Mouse (Mus musculus) liver, embryonic 11.5 days (tissue): Measurements from ENCODE around the gene Rala. TPM values are rescaled to one million over a fixed set of nuclear protein-coding genes. Genes with fewer than 3 reads are reported as not detected.
A peak's percentile ranks its signal among the peaks of the same experiment; 100 is the strongest.
"Not testable (repeated sequence)": the region's sequence is repeated elsewhere in the genome, so short reads cannot be mapped to it uniquely, and the experiment has no call there.

ENCODE experiments used
- ATAC-seq: fragments of 200-750 bp; cut with Nextera tagmentation; replicated peaks from 2 replicates; pipeline ENCODE4 v1.8.0; 2017; ENCODE audit warnings: moderate number of reproducible peaks, mild to moderate bottlenecking, moderate TSS enrichment, moderate library complexity; ENCODE audit not compliant: low FRiP score
- DNase-seq: peaks from one replicate; pipeline ENCODE4 v3.0.0-alpha.2; 2017; ENCODE audit warnings: low spot score
- H3K27ac ChIP-seq: fragments of 300-500 bp; sonication (generic); 2 replicates; pipeline ENCODE4 v1.5.1; 2014; ENCODE audit warnings: mild to moderate bottlenecking, low read depth, low read length, control low read depth
- H3K27me3 ChIP-seq: fragments of 300-500 bp; sonication (generic); replicated peaks from 2 replicates; pipeline ENCODE4 v1.6.1; 2014; ENCODE audit warnings: low read length, mixed read lengths; ENCODE audit not compliant: control insufficient read depth, insufficient read depth
- H3K36me3 ChIP-seq: fragments of 300-500 bp; sonication (generic); 2 replicates; pipeline ENCODE4 v1.6.1; 2014; ENCODE audit warnings: mild to moderate bottlenecking, low read length, moderate library complexity, mixed read lengths; ENCODE audit not compliant: control insufficient read depth, insufficient read depth
- H3K4me1 ChIP-seq: fragments of 300-500 bp; sonication (generic); replicated peaks from 2 replicates; pipeline ENCODE4 v1.6.1; 2014; ENCODE audit warnings: low read length, mixed read lengths; ENCODE audit not compliant: control insufficient read depth, insufficient read depth
- H3K4me2 ChIP-seq: fragments of 300-500 bp; sonication (generic); 2 replicates; pipeline ENCODE4 v1.6.1; 2014; ENCODE audit warnings: mild to moderate bottlenecking, control low read depth, moderate library complexity
- H3K4me3 ChIP-seq: fragments of 300-500 bp; sonication (generic); 2 replicates; pipeline ENCODE4 v1.5.1; 2014; ENCODE audit warnings: low read depth, low read length, control low read depth
- H3K9ac ChIP-seq: fragments of 300-500 bp; sonication (generic); 2 replicates; pipeline ENCODE4 v1.6.1; 2014; ENCODE audit warnings: low read depth, low read length, control low read depth
- H3K9me3 ChIP-seq: fragments of 300-500 bp; sonication (generic); 2 replicates; pipeline ENCODE4 v1.6.1; 2016; ENCODE audit warnings: low read length, inconsistent platforms, mixed read lengths; ENCODE audit not compliant: control insufficient read depth
- WGBS: fragments of 180-500 bp; shearing (Covaris S2); extraction: QIAGEN DNeasy Blood & Tissue Kit; methylation state at CpG from one replicate; pipeline ENCODE4 v1.1.7; 2014; 5-methylcytosine and 5-hydroxymethylcytosine counted together
- polyA plus RNA-seq: library from polyadenylated mRNA; unstranded; fragments of >200 nt; fragmentation: Nextera tagmentation; extraction: Ambion mirVana; gene quantifications from 2 replicates; pipeline ENCODE4 v1.2.1, GENCODE M21; 2014

Rala gene
- polyA plus RNA-seq, 1 experiment from 2014 or later: 56.1 TPM

- no peaks in the 10 kb centered on the region for H3K36me3 ChIP-seq
- H3K9ac ChIP-seq: no peak overlapping the region
- WGBS: 55% methylated on average over 1 of the region's 1 CpGs
- no peaks in the 10 kb centered on the region for H3K9me3 ChIP-seq
- H3K4me3 ChIP-seq: no peak overlapping the region
- H3K27ac ChIP-seq: no peak overlapping the region
- ATAC-seq (no peak), DNase-seq (no peak)
- H3K27me3 ChIP-seq: peaks cover 7% of the 10 kb centered on the region; the same call in 1 of the 2 replicates
- no peaks in the 10 kb centered on the region for H3K4me1 ChIP-seq
- H3K4me2 ChIP-seq: no peak overlapping the region
Measured at GRCm38 (mm10) chr13:17975457-17975856, 31.4 kb upstream of the Rala start.

- DNase-seq: no peak
- H3K36me3 ChIP-seq: no peaks in the 10 kb centered on the region
Measured at GRCm38 (mm10) chr13:17974734-17975133, 30.7 kb upstream of the Rala start.

GRCm38 (mm10) chr13:17960613-17961012, 16.6 kb upstream of the Rala start:
- Histone ChIP-seq H3K9me3 (no peaks in the 10 kb centered on the region), H3K4me3 (no peak overlapping the region), H3K4me2 (no peak overlapping the region), H3K4me1 (no peaks in the 10 kb centered on the region), H3K9ac (no peak overlapping the region), H3K36me3 (no peaks in the 10 kb centered on the region), H3K27ac (no peak overlapping the region), H3K27me3 (no peaks in the 10 kb centered on the region)
- 57% methylated on average over 7 of the region's 7 CpGs for WGBS
- DNase-seq (no peak), ATAC-seq (no peak)

More at GRCm38 (mm10) chr13:17974734-17975133, 30.7 kb upstream of the Rala start:
- no peak overlapping the region for H3K9ac ChIP-seq
- H3K4me3 ChIP-seq: no peak overlapping the region
- H3K27ac ChIP-seq: no peak overlapping the region
- H3K4me2 ChIP-seq: no peak overlapping the region
- H3K27me3 ChIP-seq: peaks cover 7% of the 10 kb centered on the region; the same call in 1 of the 2 replicates
- no peaks in the 10 kb centered on the region for H3K9me3 ChIP-seq
- 93% methylated on average over 9 of the region's 9 CpGs for WGBS
- H3K4me1 ChIP-seq: no peaks in the 10 kb centered on the region
- ATAC-seq: no peak

GRCm38 (mm10) chr13:17954282-17954681, 10.2 kb upstream of the Rala start:
- H3K4me3 ChIP-seq: no peak overlapping the region

GRCm38 (mm10) chr13:17950581-17950980, 6.5 kb upstream of the Rala start:
- H3K9me3 ChIP-seq: not testable (repeated sequence)

More at GRCm38 (mm10) chr13:17954282-17954681, 10.2 kb upstream of the Rala start:
- WGBS: 56% methylated on average over 1 of the region's 1 CpGs
- no peaks in the 10 kb centered on the region for H3K4me1 ChIP-seq
- DNase-seq (no peak), ATAC-seq (no peak)
- H3K27ac ChIP-seq: no peak overlapping the region
- no peaks in the 10 kb centered on the region for H3K36me3 ChIP-seq
- no peaks in the 10 kb centered on the region for H3K27me3 ChIP-seq
- H3K9me3 ChIP-seq: no peaks in the 10 kb centered on the region
- no peak overlapping the region for H3K9ac ChIP-seq
- no peak overlapping the region for H3K4me2 ChIP-seq

GRCm38 (mm10) chr13:17949555-17949954, 5.5 kb upstream of the Rala start:
- no peaks in the 10 kb centered on the region for H3K27me3 ChIP-seq
- WGBS: 56% methylated on average over 18 of the region's 18 CpGs
- H3K9me3 ChIP-seq: no peaks in the 10 kb centered on the region
- no peak overlapping the region for H3K27ac ChIP-seq
- no peak overlapping the region for H3K9ac ChIP-seq
- H3K36me3 ChIP-seq: no peaks in the 10 kb centered on the region
- no peak overlapping the region for H3K4me2 ChIP-seq
- H3K4me3 ChIP-seq: no peak overlapping the region
- ATAC-seq: no peak
- no peak for DNase-seq
- H3K4me1 ChIP-seq: no peaks in the 10 kb centered on the region

More at GRCm38 (mm10) chr13:17950581-17950980, 6.5 kb upstream of the Rala start:
- not testable (repeated sequence) for H3K27me3 ChIP-seq, H3K4me1 ChIP-seq, H3K4me3 ChIP-seq, H3K27ac ChIP-seq, DNase-seq, H3K36me3 ChIP-seq, H3K4me2 ChIP-seq, ATAC-seq, H3K9ac ChIP-seq
- WGBS: 88% methylated on average over 8 of the region's 8 CpGs

GRCm38 (mm10) chr13:17943306-17944077, 547 bp downstream of the Rala start:
- H3K9ac ChIP-seq: peak overlapping the region; percentile 74
- peak; percentile 77 for ATAC-seq
- WGBS: under 1% methylated on average over 52 of the region's 70 CpGs
- peak; percentile 59 for DNase-seq
- no peaks in the 10 kb centered on the region for H3K27me3 ChIP-seq
- peak overlapping the region; percentile 65; the same call in 1 of the 2 replicates for H3K27ac ChIP-seq
- H3K4me1 ChIP-seq: peaks cover 4% of the 10 kb centered on the region
- H3K4me2 ChIP-seq: peak overlapping the region; percentile 86
- no peaks in the 10 kb centered on the region for H3K9me3 ChIP-seq
- H3K36me3 ChIP-seq: no peaks in the 10 kb centered on the region
- peak overlapping the region; percentile 87 for H3K4me3 ChIP-seq

- Histone ChIP-seq H3K4me2 (no peak overlapping the region), H3K27me3 (no peaks in the 10 kb centered on the region), H3K4me1 (peaks cover 4% of the 10 kb centered on the region), H3K27ac (no peak overlapping the region), H3K9ac (no peak overlapping the region), H3K4me3 (no peak overlapping the region), H3K36me3 (no peaks in the 10 kb centered on the region), H3K9me3 (no peaks in the 10 kb centered on the region)
- DNase-seq (no peak), ATAC-seq (no peak)
- whole genome bisulfite sequencing: 73% methylated on average over 6 of the region's 6 CpGs
Measured at GRCm38 (mm10) chr13:17942338-17942737, 1.7 kb downstream of the Rala start.

GRCm38 (mm10) chr13:17907309-17907708, 36.7 kb downstream of the Rala start:
- WGBS: 91% methylated on average over 1 of the region's 1 CpGs
- Histone ChIP-seq H3K9ac (no peak overlapping the region), H3K4me1 (no peaks in the 10 kb centered on the region), H3K27me3 (no peaks in the 10 kb centered on the region), H3K4me3 (no peak overlapping the region), H3K9me3 (no peaks in the 10 kb centered on the region), H3K4me2 (no peak overlapping the region), H3K36me3 (no peaks in the 10 kb centered on the region), H3K27ac (no peak overlapping the region)
- no peak for ATAC-seq
- DNase-seq: no peak
